Mouse (Mus musculus) cerebellum, adult 2 months (tissue): ENCODE data around the gene Krtap21-1.

Source experiments
- CTCF ChIP-seq: fragments of 200-500 bp; IDR thresholded peaks from 2 replicates; pipeline ENCODE4 v1.5.1; 2011; ENCODE audit warnings: low read depth, mild to moderate bottlenecking, control low read depth, low read length, moderate library complexity, borderline replicate concordance; ENCODE audit not compliant: insufficient read depth
- POLR2A ChIP-seq: fragments of 200-500 bp; IDR thresholded peaks from 2 replicates; pipeline ENCODE4 v1.6.1; 2011; ENCODE audit warnings: low read length, control low read depth, borderline replicate concordance; ENCODE audit not compliant: insufficient read depth

GRCm38 (mm10) chr16:89372734-89373461 is 30.8 kb downstream of the Krtap21-1 start:
- no peak for TF ChIP-seq CTCF
- no peak for TF ChIP-seq POLR2A
